Mouse (Mus musculus): Measurements from ENCODE around the gene Adam33. TPM values are rescaled to one million over a fixed set of nuclear protein-coding genes. Genes with fewer than 3 reads are reported as not detected.

The Adam33 gene
- polyA plus RNA-seq, 1 experiment from 2014 or later: 3.2 TPM

DNA sequence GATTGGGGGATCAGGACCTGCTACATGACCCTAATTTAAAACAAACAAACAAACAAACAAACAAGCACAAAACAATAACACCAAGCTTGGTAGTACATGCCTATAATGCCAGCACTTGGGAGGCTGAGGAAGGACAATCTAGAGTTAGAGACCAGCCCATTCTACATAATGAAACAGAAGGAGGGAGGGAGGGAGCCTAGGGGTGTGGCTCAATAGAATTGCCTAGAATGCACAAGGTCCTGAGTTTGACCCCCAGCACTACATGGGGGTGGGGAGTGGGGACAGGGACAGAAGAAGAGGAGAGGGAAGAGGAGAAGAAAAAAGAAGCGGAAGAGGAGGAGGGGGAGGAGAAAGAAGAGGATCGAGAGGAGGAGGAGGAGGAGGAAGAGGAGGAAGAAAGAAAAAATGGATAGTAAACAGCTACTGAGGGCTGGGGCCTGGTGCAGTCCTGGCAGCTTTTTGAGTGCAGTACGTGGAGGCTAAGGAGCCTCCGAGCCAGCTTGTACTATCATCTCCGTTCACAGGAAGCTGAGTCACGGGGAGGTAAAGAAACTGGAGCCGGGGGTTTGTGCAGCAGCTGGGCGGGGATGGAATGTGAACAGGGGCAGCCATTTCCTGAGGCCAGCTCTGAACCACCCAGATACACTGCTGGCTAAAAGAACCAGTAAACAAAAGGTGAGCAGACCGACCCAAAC lies 32.6 kb upstream of the Adam33 start:
- peak; percentile 89 for DNase-seq (ENCODE audit: low spot score)
- TF ChIP-seq CTCF (IDR thresholded peaks at IDR 0.05) (no peak), EP300 (IDR thresholded peaks at IDR 0.05) (peak; percentile 72)
- no peak overlapping the region for H3K4me3 ChIP-seq (ENCODE audit: low read depth, low read length)
- H3K4me2 ChIP-seq (replicated peaks; ENCODE audit: low read depth, low read length): peak overlapping the region; percentile 28; the same call in 1 of the 2 replicates
- no peaks in the 10 kb centered on the region for H3K27me3 ChIP-seq (replicated peaks; ENCODE audit: insufficient read depth, low read length)
- peak; percentile 94 for ATAC-seq
- WGBS: 5% methylated on average over 9 of the region's 9 CpGs
- no peaks in the 10 kb centered on the region for H3K36me3 ChIP-seq (ENCODE audit: insufficient read depth, low read length)
- no peaks in the 10 kb centered on the region for H3K9me3 ChIP-seq (ENCODE audit: low read length)
- H3K4me1 ChIP-seq (ENCODE audit: insufficient read depth, low read depth, low read length): peaks cover 5% of the 10 kb centered on the region; the same call in 1 of the 2 replicates
- H3K27ac ChIP-seq (ENCODE audit: low read length): peak overlapping the region; percentile 84
- H3K9ac ChIP-seq (replicated peaks; ENCODE audit: low read depth): no peak overlapping the region

DNA sequence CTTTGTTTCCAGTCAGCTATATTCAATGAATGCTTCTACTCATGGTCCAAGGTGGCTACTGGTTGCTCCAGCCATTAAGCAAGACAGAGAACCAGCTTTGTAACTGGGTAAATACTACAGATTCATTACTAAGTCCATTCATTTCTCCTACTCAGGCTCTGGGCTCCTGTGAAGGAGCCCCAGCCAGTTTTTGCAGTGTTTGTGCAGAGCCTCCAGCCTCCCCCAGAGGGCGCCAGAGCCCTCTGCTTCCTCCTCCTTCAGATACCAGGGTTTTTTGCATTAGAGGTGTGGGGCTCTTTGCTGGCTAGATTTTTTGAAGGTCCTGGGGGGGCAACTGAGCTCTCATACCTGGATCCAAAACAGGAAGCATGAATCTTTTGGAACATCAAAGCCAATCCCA lies 31.2 kb upstream of the Adam33 start:
- Histone ChIP-seq H3K27ac (ENCODE audit: low read length) (no peak overlapping the region), H3K4me2 (replicated peaks; ENCODE audit: low read depth, low read length) (no peak overlapping the region), H3K27me3 (replicated peaks; ENCODE audit: insufficient read depth, low read length) (no peaks in the 10 kb centered on the region), H3K4me3 (ENCODE audit: low read depth, low read length) (no peak overlapping the region), H3K9ac (replicated peaks; ENCODE audit: low read depth) (no peak overlapping the region), H3K4me1 (ENCODE audit: insufficient read depth, low read depth, low read length) (peaks cover 5% of the 10 kb centered on the region; the same call in 1 of the 2 replicates), H3K36me3 (ENCODE audit: insufficient read depth, low read length) (no peaks in the 10 kb centered on the region), H3K9me3 (ENCODE audit: low read length) (no peaks in the 10 kb centered on the region)
- 0% methylated on average over 1 of the region's 1 CpGs for WGBS
- DNase-seq (ENCODE audit: low spot score) (peak; percentile 85), ATAC-seq (peak; percentile 56)
- TF ChIP-seq CTCF (IDR thresholded peaks at IDR 0.05) (peak; percentile 90), EP300 (IDR thresholded peaks at IDR 0.05) (no peak)

- no peak for TF ChIP-seq CTCF (IDR thresholded peaks at IDR 0.05)
- TF ChIP-seq EP300 (IDR thresholded peaks at IDR 0.05): no peak
- H3K4me3 ChIP-seq (ENCODE audit: low read depth, low read length): no peak overlapping the region
- H3K9me3 ChIP-seq (ENCODE audit: low read length): no peaks in the 10 kb centered on the region
- 84% methylated on average over 5 of the region's 5 CpGs for WGBS
- H3K4me2 ChIP-seq (replicated peaks; ENCODE audit: low read depth, low read length): no peak overlapping the region
- peaks cover 5% of the 10 kb centered on the region; the same call in 1 of the 2 replicates for H3K4me1 ChIP-seq (ENCODE audit: insufficient read depth, low read depth, low read length)
- ATAC-seq (no peak), DNase-seq (ENCODE audit: low spot score) (no peak)
- no peaks in the 10 kb centered on the region for H3K27me3 ChIP-seq (replicated peaks; ENCODE audit: insufficient read depth, low read length)
- H3K27ac ChIP-seq (ENCODE audit: low read length): no peak overlapping the region
- no peak overlapping the region for H3K9ac ChIP-seq (replicated peaks; ENCODE audit: low read depth)
- H3K36me3 ChIP-seq (ENCODE audit: insufficient read depth, low read length): no peaks in the 10 kb centered on the region
These were observed 30.0 kb upstream of the Adam33 start for GRCm38 (mm10) chr2:131093577-131093976.

DNA sequence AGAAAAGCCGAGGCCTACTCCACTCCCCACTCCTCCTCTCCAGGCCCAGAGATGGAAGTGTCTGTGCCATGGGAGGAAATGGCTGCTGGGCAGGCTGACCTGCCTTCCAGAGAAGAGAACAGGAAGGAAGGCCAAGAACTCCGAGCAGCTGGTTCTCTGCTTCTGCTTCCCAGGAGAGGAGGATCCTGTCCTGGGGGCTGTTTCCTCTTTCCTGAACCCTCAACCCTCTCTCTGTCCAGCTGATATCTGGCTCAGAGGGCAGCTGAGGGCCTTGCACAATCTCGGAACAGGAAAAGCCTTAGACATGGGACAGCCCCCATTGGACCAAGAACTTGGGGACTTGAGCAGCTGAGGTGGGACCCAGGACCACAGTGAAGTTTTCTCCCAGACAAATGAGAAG lies 27.2 kb upstream of the Adam33 start:
- Histone ChIP-seq H3K27ac (ENCODE audit: low read length) (no peak overlapping the region), H3K9me3 (ENCODE audit: low read length) (no peaks in the 10 kb centered on the region), H3K4me2 (replicated peaks; ENCODE audit: low read depth, low read length) (no peak overlapping the region), H3K4me1 (ENCODE audit: insufficient read depth, low read depth, low read length) (peaks cover 2% of the 10 kb centered on the region; the same call in 1 of the 2 replicates), H3K36me3 (ENCODE audit: insufficient read depth, low read length) (no peaks in the 10 kb centered on the region), H3K27me3 (replicated peaks; ENCODE audit: insufficient read depth, low read length) (no peaks in the 10 kb centered on the region), H3K9ac (replicated peaks; ENCODE audit: low read depth) (no peak overlapping the region), H3K4me3 (ENCODE audit: low read depth, low read length) (no peak overlapping the region)
- DNase-seq (ENCODE audit: low spot score) (peak; percentile 42), ATAC-seq (peak; percentile 31; the same call in 1 of the 2 replicates)
- TF ChIP-seq EP300 (IDR thresholded peaks at IDR 0.05): no peak
- no peak for TF ChIP-seq CTCF (IDR thresholded peaks at IDR 0.05)
- 48% methylated on average over 3 of the region's 3 CpGs for WGBS

- DNase-seq (ENCODE audit: low spot score): peak; percentile 40
- WGBS: 81% methylated on average over 1 of the region's 1 CpGs
These were observed 26.0 kb upstream of the Adam33 start for GRCm38 (mm10) chr2:131089634-131090033.

GRCm38 (mm10) chr2:131088581-131088980 lies 25.0 kb upstream of the Adam33 start:
- no peaks in the 10 kb centered on the region for H3K27me3 ChIP-seq (replicated peaks; ENCODE audit: insufficient read depth, low read length)
- DNase-seq (ENCODE audit: low spot score): no peak
- whole genome bisulfite sequencing: 65% methylated on average over 4 of the region's 4 CpGs
- no peaks in the 10 kb centered on the region for H3K9me3 ChIP-seq (ENCODE audit: low read length)
- ATAC-seq: 0 out of 2 replicates have a peak, but pooled peaks have one; percentile 21
- no peak overlapping the region for H3K4me2 ChIP-seq (replicated peaks; ENCODE audit: low read depth, low read length)
- no peak overlapping the region for H3K27ac ChIP-seq (ENCODE audit: low read length)
- no peaks in the 10 kb centered on the region for H3K36me3 ChIP-seq (ENCODE audit: insufficient read depth, low read length)
- no peaks in the 10 kb centered on the region for H3K4me1 ChIP-seq (ENCODE audit: insufficient read depth, low read depth, low read length)
- TF ChIP-seq CTCF (IDR thresholded peaks at IDR 0.05) (no peak), EP300 (IDR thresholded peaks at IDR 0.05) (no peak)
- H3K9ac ChIP-seq (replicated peaks; ENCODE audit: low read depth): no peak overlapping the region
- H3K4me3 ChIP-seq (ENCODE audit: low read depth, low read length): no peak overlapping the region

More at GRCm38 (mm10) chr2:131089634-131090033, 26.0 kb upstream of the Adam33 start:
- no peaks in the 10 kb centered on the region for H3K36me3 ChIP-seq (ENCODE audit: insufficient read depth, low read length)
- no peak for ATAC-seq
- H3K4me3 ChIP-seq (ENCODE audit: low read depth, low read length): no peak overlapping the region
- TF ChIP-seq EP300 (IDR thresholded peaks at IDR 0.05) (no peak), CTCF (IDR thresholded peaks at IDR 0.05) (no peak)
- no peaks in the 10 kb centered on the region for H3K4me1 ChIP-seq (ENCODE audit: insufficient read depth, low read depth, low read length)
- H3K27me3 ChIP-seq (replicated peaks; ENCODE audit: insufficient read depth, low read length): no peaks in the 10 kb centered on the region
- H3K9ac ChIP-seq (replicated peaks; ENCODE audit: low read depth): no peak overlapping the region
- H3K4me2 ChIP-seq (replicated peaks; ENCODE audit: low read depth, low read length): no peak overlapping the region
- no peaks in the 10 kb centered on the region for H3K9me3 ChIP-seq (ENCODE audit: low read length)
- no peak overlapping the region for H3K27ac ChIP-seq (ENCODE audit: low read length)
